Mouse (Mus musculus) intestine, embryonic 14.5 days (tissue): ENCODE measurements around the gene Cyb561d2. TPM values are rescaled to one million over a fixed set of nuclear protein-coding genes. Genes with fewer than 3 reads are reported as not detected.

ENCODE experiments used
- ATAC-seq: fragments of 200-750 bp; cut with Nextera tagmentation; replicated peaks from 2 replicates; pipeline ENCODE4 v1.8.0; 2017; ENCODE audit warnings: low read depth, moderate number of reproducible peaks, moderate TSS enrichment, moderate library complexity; ENCODE audit not compliant: low FRiP score, low TSS enrichment
- DNase-seq: peaks from one replicate; pipeline ENCODE4 v3.0.0-alpha.2; 2018; ENCODE audit warnings: low spot score
- H3K27ac ChIP-seq: fragments of 300-500 bp; sonication (generic); 2 replicates; pipeline ENCODE4 v1.5.1; 2014; ENCODE audit warnings: low read depth, mild to moderate bottlenecking, control low read depth
- H3K27me3 ChIP-seq: fragments of 300-500 bp; sonication (generic); replicated peaks from 2 replicates; pipeline ENCODE4 v1.6.1; 2014; ENCODE audit warnings: low read length, control low read depth; ENCODE audit not compliant: control insufficient read depth, insufficient read depth
- H3K36me3 ChIP-seq: fragments of 300-500 bp; sonication (generic); 2 replicates; pipeline ENCODE4 v1.6.1; 2014; ENCODE audit warnings: low read length, control low read depth; ENCODE audit not compliant: control insufficient read depth, insufficient read depth
- H3K4me1 ChIP-seq: fragments of 300-500 bp; sonication (generic); replicated peaks from 2 replicates; pipeline ENCODE4 v1.6.1; 2014; ENCODE audit warnings: low read length, control low read depth, mixed read lengths; ENCODE audit not compliant: control insufficient read depth, insufficient read depth
- H3K4me2 ChIP-seq: fragments of 300-500 bp; sonication (generic); 2 replicates; pipeline ENCODE4 v1.6.1; 2014; ENCODE audit warnings: low read length
- H3K4me3 ChIP-seq: fragments of 300-500 bp; sonication (generic); 2 replicates; pipeline ENCODE4 v1.5.1; 2014; ENCODE audit warnings: low read depth, low read length, control low read depth, mixed read lengths
- H3K9ac ChIP-seq: fragments of 300-500 bp; sonication (generic); 2 replicates; pipeline ENCODE4 v1.6.1; 2014; ENCODE audit warnings: mild to moderate bottlenecking, low read length
- H3K9me3 ChIP-seq: fragments of 300-500 bp; sonication (generic); 2 replicates; pipeline ENCODE4 v1.6.1; 2016; ENCODE audit warnings: low read length, control low read depth; ENCODE audit not compliant: control insufficient read depth
- WGBS: fragments of 180-500 bp; shearing (Covaris S2); extraction: QIAGEN DNeasy Blood & Tissue Kit; methylation state at CpG from one replicate; pipeline ENCODE4 v1.1.7; 2014; 5-methylcytosine and 5-hydroxymethylcytosine counted together
- polyA plus RNA-seq: library from polyadenylated mRNA; unstranded; fragments of >200 nt; fragmentation: Nextera tagmentation; extraction: Ambion mirVana; gene quantifications from 2 replicates; pipeline ENCODE4 v1.2.1, GENCODE M21; 2014

Cyb561d2 gene
- polyA plus RNA-seq, 1 experiment from 2014 or later = 27.1 TPM

- no peaks in the 10 kb centered on the region for H3K9me3 ChIP-seq
- H3K9ac ChIP-seq = no peak overlapping the region
- H3K4me3 ChIP-seq = no peak overlapping the region
- H3K27me3 ChIP-seq = no peaks in the 10 kb centered on the region
- H3K36me3 ChIP-seq = peaks cover 6% of the 10 kb centered on the region; the same call in 1 of the 2 replicates
- WGBS = 89% methylated on average over 7 of the region's 7 CpGs
- ATAC-seq = no peak
- H3K4me1 ChIP-seq = peaks cover 3% of the 10 kb centered on the region; the same call in 1 of the 2 replicates
- no peak overlapping the region for H3K4me2 ChIP-seq
- H3K27ac ChIP-seq = no peak overlapping the region
- DNase-seq = no peak
These were observed 40.6 kb upstream of the Cyb561d2 start for GRCm38 (mm10) chr9:107582509-107583062.

DNA sequence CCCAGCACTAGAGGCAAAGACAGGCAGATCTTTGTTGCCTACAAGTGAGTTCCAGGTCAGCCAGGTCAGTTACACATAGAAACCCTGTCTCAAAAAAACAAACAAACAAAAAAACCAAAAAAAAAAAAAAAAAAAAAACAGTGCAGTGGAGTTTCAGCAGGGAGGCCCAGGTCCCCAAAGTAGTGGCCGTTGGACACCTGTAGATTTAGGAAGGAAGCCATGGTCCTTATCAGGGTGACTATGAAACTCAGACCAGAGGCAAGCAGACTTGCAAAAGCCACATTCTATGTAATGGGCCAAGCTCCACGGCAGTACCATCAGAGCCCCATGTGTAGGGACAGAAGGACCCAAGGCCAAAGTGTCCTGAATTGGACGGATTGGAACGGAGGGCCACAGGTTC, 39.6 kb upstream of the Cyb561d2 start:
- no peaks in the 10 kb centered on the region for H3K9me3 ChIP-seq
- peaks cover 6% of the 10 kb centered on the region; the same call in 1 of the 2 replicates for H3K36me3 ChIP-seq
- H3K27me3 ChIP-seq = no peaks in the 10 kb centered on the region
- no peak for ATAC-seq
- peak overlapping the region; percentile 77 for H3K4me2 ChIP-seq
- H3K27ac ChIP-seq = no peak overlapping the region
- DNase-seq = no peak
- peaks cover 7% of the 10 kb centered on the region for H3K4me1 ChIP-seq
- H3K9ac ChIP-seq = peak overlapping the region; percentile 67
- WGBS = 69% methylated on average over 4 of the region's 4 CpGs
- H3K4me3 ChIP-seq = peak overlapping the region; percentile 58

DNA sequence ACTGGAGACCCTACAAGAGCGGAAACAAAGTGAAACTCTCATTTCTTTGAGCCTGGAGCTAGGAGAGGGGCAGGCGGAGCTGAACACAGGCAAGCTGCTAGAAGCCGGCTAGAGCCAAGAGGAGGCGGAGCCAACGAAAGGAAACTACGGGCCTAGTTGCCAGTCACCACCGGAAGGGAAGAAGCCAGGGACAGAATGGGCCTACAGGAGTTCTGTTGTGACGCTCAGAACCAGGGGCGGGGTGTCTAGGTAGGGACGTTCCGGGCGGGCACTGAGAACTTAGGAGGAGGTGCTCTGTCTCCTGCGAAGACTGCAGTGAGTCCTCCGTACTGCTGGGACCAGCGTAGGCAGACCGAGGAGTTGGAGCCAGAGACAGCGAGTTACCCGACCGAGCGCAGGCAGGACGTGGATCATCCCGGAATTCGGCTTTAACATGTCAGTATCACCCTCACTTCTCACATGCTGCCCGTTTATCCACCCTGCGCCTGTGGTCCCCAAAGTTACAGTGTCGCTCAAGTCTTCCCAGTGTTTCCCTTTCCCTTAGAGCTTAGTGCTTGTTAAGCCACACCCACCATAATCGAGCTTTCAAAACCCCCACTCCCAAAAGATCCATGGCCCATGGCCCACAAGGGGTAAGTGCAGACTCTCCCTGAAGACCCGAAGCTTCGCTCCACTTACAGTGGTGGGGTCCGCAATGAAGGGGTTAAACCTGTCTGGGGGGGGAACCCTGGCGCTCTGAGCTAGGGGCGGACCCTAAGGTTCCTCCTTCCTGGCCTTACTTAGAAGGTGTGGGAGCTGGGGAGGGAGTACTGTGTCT, 38.7 kb upstream of the Cyb561d2 start, which contains the start of gene Hyal3:
Hyal3 (plus strand) TSS at position 318 of the 817 bp plus-strand sequence.
- Histone ChIP-seq H3K27me3 (no peaks in the 10 kb centered on the region), H3K27ac (peak within 1 kb of the TSS; percentile 91), H3K36me3 (peaks cover 6% of the 10 kb centered on the region; the same call in 1 of the 2 replicates), H3K4me1 (peaks cover 7% of the 10 kb centered on the region), H3K9ac (peak within 1 kb of the TSS; percentile 67), H3K9me3 (no peaks in the 10 kb centered on the region), H3K4me3 (peak within 1 kb of the TSS; percentile 58), H3K4me2 (peak within 1 kb of the TSS; percentile 77)
- peak; percentile 88 for DNase-seq
- peak; percentile 62 for ATAC-seq
- WGBS = under 1% methylated on average over 32 of the region's 32 CpGs

DNA sequence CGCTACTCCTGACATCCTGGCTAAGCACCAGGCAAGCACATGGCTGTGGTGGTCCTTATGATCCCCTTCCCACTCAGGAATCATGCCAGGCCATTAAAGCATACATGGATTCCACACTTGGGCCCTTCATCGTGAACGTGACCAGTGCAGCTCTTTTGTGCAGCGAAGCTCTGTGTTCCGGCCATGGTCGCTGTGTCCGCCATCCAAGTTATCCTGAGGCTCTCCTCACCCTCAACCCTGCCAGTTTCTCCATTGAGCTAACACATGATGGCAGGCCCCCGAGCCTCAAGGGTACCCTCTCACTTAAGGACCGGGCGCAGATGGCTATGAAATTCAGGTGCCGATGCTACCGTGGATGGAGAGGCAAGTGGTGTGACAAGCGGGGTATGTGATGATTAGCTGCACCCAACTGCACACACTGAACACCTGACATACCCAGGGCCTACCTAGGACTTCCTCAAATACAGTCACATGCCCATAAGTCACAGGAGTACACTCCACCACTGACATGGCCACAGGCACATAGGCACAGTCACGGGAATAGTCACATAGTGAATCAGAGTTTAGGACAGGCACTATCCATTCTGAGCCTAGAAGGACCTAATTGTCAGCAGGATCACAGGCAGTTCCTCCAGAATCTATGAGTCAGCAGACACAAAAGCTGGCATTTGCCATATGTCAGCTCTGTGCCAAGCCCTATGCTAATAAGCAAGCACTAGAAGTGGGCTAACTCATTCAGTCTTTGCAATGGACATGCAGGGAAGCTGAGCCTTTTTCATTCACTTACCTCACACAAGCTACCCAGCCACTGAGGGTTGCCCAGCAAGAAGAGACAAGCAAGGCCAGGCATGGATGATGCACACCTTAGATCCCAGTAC, 37.3 kb upstream of the Cyb561d2 start:
- Histone ChIP-seq H3K4me1 (peaks cover 7% of the 10 kb centered on the region), H3K4me3 (no peak overlapping the region), H3K27ac (no peak overlapping the region), H3K9ac (no peak overlapping the region), H3K36me3 (peaks cover 10% of the 10 kb centered on the region; the same call in 1 of the 2 replicates), H3K27me3 (no peaks in the 10 kb centered on the region), H3K9me3 (no peaks in the 10 kb centered on the region), H3K4me2 (no peak overlapping the region)
- WGBS = 95% methylated on average over 14 of the region's 14 CpGs
- ATAC-seq (no peak), DNase-seq (no peak)

- WGBS = 75% methylated on average over 3 of the region's 3 CpGs
- Histone ChIP-seq H3K27me3 (no peaks in the 10 kb centered on the region), H3K27ac (no peak within 1 kb of the TSS), H3K9me3 (no peaks in the 10 kb centered on the region), H3K4me1 (peaks cover 7% of the 10 kb centered on the region), H3K4me2 (0 out of 2 replicates have a peak within 1 kb of the TSS, but pooled peaks have one; percentile 7), H3K9ac (no peak within 1 kb of the TSS), H3K4me3 (no peak within 1 kb of the TSS), H3K36me3 (peaks cover 14% of the 10 kb centered on the region)
- ATAC-seq (no peak), DNase-seq (no peak)
These were observed 36.6 kb upstream of the Cyb561d2 start, which contains the start of gene Naa80 for GRCm38 (mm10) chr9:107578587-107578986. Gene Naa80, plus strand, starts transcription at chr9:107578887.

DNA sequence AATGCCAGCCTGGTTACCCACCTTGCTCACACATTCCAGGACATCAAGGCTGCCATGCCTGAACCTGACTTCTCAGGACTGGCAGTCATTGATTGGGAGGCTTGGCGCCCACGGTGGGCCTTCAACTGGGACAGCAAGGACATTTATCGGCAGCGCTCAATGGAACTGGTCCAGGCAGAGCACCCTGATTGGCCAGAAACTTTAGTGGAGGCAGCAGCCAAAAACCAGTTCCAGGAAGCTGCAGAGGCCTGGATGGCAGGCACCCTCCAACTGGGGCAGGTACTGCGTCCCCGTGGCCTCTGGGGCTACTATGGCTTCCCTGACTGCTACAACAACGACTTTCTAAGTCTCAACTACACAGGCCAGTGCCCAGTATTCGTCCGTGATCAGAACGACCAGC, 35.9 kb upstream of the Cyb561d2 start:
- Histone ChIP-seq H3K27ac (no peak overlapping the region), H3K4me2 (0 out of 2 replicates have a peak overlapping the region, but pooled peaks have one; percentile 7), H3K27me3 (no peaks in the 10 kb centered on the region), H3K4me3 (no peak overlapping the region), H3K9me3 (no peaks in the 10 kb centered on the region), H3K9ac (no peak overlapping the region), H3K4me1 (peaks cover 7% of the 10 kb centered on the region), H3K36me3 (peaks cover 16% of the 10 kb centered on the region)
- no peak for ATAC-seq
- WGBS = 96% methylated on average over 10 of the region's 10 CpGs
- DNase-seq = no peak

- 21% methylated on average over 16 of the region's 16 CpGs for WGBS
- no peaks in the 10 kb centered on the region for H3K27me3 ChIP-seq
- peak within 1 kb of the TSS; percentile 66 for H3K27ac ChIP-seq
- H3K4me3 ChIP-seq = peak within 1 kb of the TSS; percentile 28
- DNase-seq (peak; percentile 86), ATAC-seq (peak; percentile 47)
- peak within 1 kb of the TSS; percentile 44 for H3K9ac ChIP-seq
- H3K36me3 ChIP-seq = peaks cover 28% of the 10 kb centered on the region
- peaks cover 8% of the 10 kb centered on the region for H3K4me1 ChIP-seq
- H3K9me3 ChIP-seq = no peaks in the 10 kb centered on the region
- peak within 1 kb of the TSS; percentile 55 for H3K4me2 ChIP-seq
These were observed 34.5 kb upstream of the Cyb561d2 start, which contains the start of gene Hyal1 for GRCm38 (mm10) chr9:107576357-107577107. Gene Hyal1, plus strand, starts transcription at chr9:107576927.
